Mouse (Mus musculus) spleen, adult 18-20 months (tissue): ENCODE data around the gene Adgrl2.
A peak's percentile ranks its signal among the peaks of the same experiment; 100 is the strongest.

Experiments used
- DNase-seq, 2 experiments: peaks; one replicate each; pipeline ENCODE4 v3.0.0; 2022; ENCODE audit warnings: mixed read lengths in 2 of 2

The Adgrl2 gene

GRCm38 (mm10) chr3:148990531-148991003 is at the start of gene Adgrl2:
Gene Adgrl2 (minus strand): TSS chr3:148990555.
- DNase-seq = no peak

- no peak for DNase-seq
Observed at GRCm38 (mm10) chr3:149038771-149039170, 48.4 kb upstream of the Adgrl2 start.

- no peak for DNase-seq
Observed at GRCm38 (mm10) chr3:149019925-149020324, 29.6 kb upstream of the Adgrl2 start.

GRCm38 (mm10) chr3:149009311-149009710 is 19.0 kb upstream of the Adgrl2 start:
- no peak for DNase-seq

GRCm38 (mm10) chr3:149008634-149009023 is 18.3 kb upstream of the Adgrl2 start:
- no peak for DNase-seq

GRCm38 (mm10) chr3:149007860-149008633 is 17.7 kb upstream of the Adgrl2 start:
- DNase-seq = no peak

- no peak for DNase-seq
Observed at GRCm38 (mm10) chr3:149001364-149001763, 11.0 kb upstream of the Adgrl2 start.

GRCm38 (mm10) chr3:148998661-148999060 is 8.3 kb upstream of the Adgrl2 start:
- no peak for DNase-seq

GRCm38 (mm10) chr3:148991056-148991455 is 701 bp upstream of the Adgrl2 start:
- DNase-seq = no peak

GRCm38 (mm10) chr3:148989818-148990530 is 381 bp downstream of the Adgrl2 start:
- peak in 1 of 2 experiments; percentile 16 for DNase-seq

GRCm38 (mm10) chr3:148988996-148989817 is 1.1 kb downstream of the Adgrl2 start:
- peak; percentile 13 to 24 for DNase-seq

- peak in 1 of 2 experiments; percentile 9 for DNase-seq
Observed at GRCm38 (mm10) chr3:148988293-148988995, 1.9 kb downstream of the Adgrl2 start.

GRCm38 (mm10) chr3:148987591-148988292 is 2.6 kb downstream of the Adgrl2 start:
- peak; percentile 20 to 41 for DNase-seq

GRCm38 (mm10) chr3:148986894-148987590 is 3.3 kb downstream of the Adgrl2 start:
- peak in 1 of 2 experiments; percentile 4 for DNase-seq

GRCm38 (mm10) chr3:148986296-148986893 is 4.0 kb downstream of the Adgrl2 start:
- DNase-seq = no peak

GRCm38 (mm10) chr3:148984326-148984725 is 6.0 kb downstream of the Adgrl2 start:
- DNase-seq = no peak

GRCm38 (mm10) chr3:148982370-148982769 is 8.0 kb downstream of the Adgrl2 start:
- no peak for DNase-seq

GRCm38 (mm10) chr3:148981776-148982175 is 8.6 kb downstream of the Adgrl2 start:
- no peak for DNase-seq

GRCm38 (mm10) chr3:148978541-148978940 is 11.8 kb downstream of the Adgrl2 start:
- no peak for DNase-seq

- no peak for DNase-seq
Observed at GRCm38 (mm10) chr3:148977838-148978237, 12.5 kb downstream of the Adgrl2 start.

GRCm38 (mm10) chr3:148977124-148977529 is 13.2 kb downstream of the Adgrl2 start:
- no peak for DNase-seq
